Comparison of ENCODE assay signal across 24 mouse cellular contexts in the genomic region with DNA sequence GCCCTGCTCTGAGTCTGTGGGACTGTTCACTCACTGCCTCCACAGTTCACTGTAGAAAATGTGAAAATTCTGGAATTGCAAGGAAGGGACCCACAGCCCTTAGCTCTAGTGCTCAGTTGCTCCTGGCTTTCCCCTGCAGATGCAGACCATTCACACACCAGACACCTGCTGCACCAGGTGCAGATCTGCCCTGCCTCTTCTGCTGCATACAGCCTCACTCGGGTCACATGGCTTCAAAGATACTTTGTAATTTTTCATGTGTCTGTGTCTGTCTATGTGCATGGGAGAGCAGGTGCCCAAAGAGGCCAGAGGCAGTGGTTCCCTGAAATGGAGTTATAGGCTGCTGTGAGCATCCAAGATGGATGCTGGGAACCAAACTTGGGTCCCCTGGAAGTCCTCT.
"Had no signal": no experiment of that assay in that cellular context is flagged by ENCODE, and none has a peak within 500 bp of the region (broad histone marks: within the 10 kb centered on the region; RNA-seq: fewer than 3 reads in every experiment).

No protein-coding gene starts in this region.

- H3K36me3 ChIP-seq: heart, embryonic 13.5 days; heart, embryonic 15.5 days; hindbrain, embryonic 13.5 days; hindbrain, embryonic 15.5 days; kidney, embryonic 15.5 days; limb, embryonic 10.5 days; limb, embryonic 12.5 days had no signal

- H3K4me3 ChIP-seq: heart, adult 2 months; heart, embryonic 13.5 days; heart, embryonic 15.5 days; hindbrain, embryonic 13.5 days; hindbrain, embryonic 15.5 days; kidney, embryonic 15.5 days; left cerebral cortex, adult 2 months; limb, embryonic 10.5 days; limb, embryonic 12.5 days had no signal

- H3K27ac ChIP-seq: heart, adult 2 months; heart, embryonic 13.5 days; heart, embryonic 15.5 days; hindbrain, embryonic 13.5 days; hindbrain, embryonic 15.5 days; hindbrain, postnatal 0 days; kidney, embryonic 15.5 days; kidney, postnatal 0 days; left cerebral cortex, adult 2 months; limb, embryonic 10.5 days; limb, embryonic 12.5 days had no signal

- H3K4me2 ChIP-seq: heart, embryonic 11.5 days; heart, embryonic 13.5 days; heart, embryonic 15.5 days; hindbrain, embryonic 13.5 days; hindbrain, embryonic 15.5 days; kidney, embryonic 15.5 days; limb, embryonic 12.5 days had no signal

- H3K27me3 ChIP-seq: hindbrain, embryonic 15.5 days had no signal

- H3K9me3 ChIP-seq: heart, embryonic 13.5 days; heart, embryonic 15.5 days; hindbrain, embryonic 13.5 days; hindbrain, embryonic 15.5 days; limb, embryonic 10.5 days had no signal

- DNase-seq: gastrocnemius, postnatal 14 days; gastrocnemius, postnatal 36 days; heart, adult 11 months; heart, adult 2 months; heart, postnatal 14 days; heart, postnatal 36 days; kidney, adult 11 months; kidney, adult 2 months; kidney, adult 9 months; kidney, postnatal 14 days; kidney, postnatal 36 days; layer of hippocampus, adult 9-11 months had no signal

- ATAC-seq: hindbrain, postnatal 0 days; intestine, embryonic 16.5 days had no signal

- H3K9ac ChIP-seq: heart, embryonic 13.5 days; heart, embryonic 15.5 days; hindbrain, embryonic 13.5 days; hindbrain, embryonic 15.5 days; kidney, embryonic 15.5 days; limb, embryonic 12.5 days had no signal
